Mouse (Mus musculus) midbrain, embryonic 10.5 days (tissue): ENCODE data around the gene Plin1. TPM values are rescaled to one million over a fixed set of nuclear protein-coding genes. Genes with fewer than 3 reads are reported as not detected.
A peak's percentile ranks its signal among the peaks of the same experiment; 100 is the strongest.

Experiments used
- DNase-seq: peaks from one replicate; pipeline ENCODE4 v3.0.0-alpha.2; 2017; ENCODE audit warnings: low spot score
- H3K27ac ChIP-seq: fragments of 300-500 bp; sonication (generic); replicated peaks from 2 replicates; pipeline ENCODE4 v1.5.1; 2016; ENCODE audit warnings: mild to moderate bottlenecking
- H3K27me3 ChIP-seq: fragments of 300-500 bp; sonication (generic); 2 replicates; pipeline ENCODE4 v1.6.1; 2016; ENCODE audit warnings: low read depth, mild to moderate bottlenecking; ENCODE audit not compliant: poor library complexity, severe bottlenecking
- H3K36me3 ChIP-seq: fragments of 300-500 bp; sonication (generic); 2 replicates; pipeline ENCODE4 v1.6.1; 2016; ENCODE audit warnings: mild to moderate bottlenecking, moderate library complexity
- H3K4me1 ChIP-seq: fragments of 300-500 bp; sonication (generic); 2 replicates; pipeline ENCODE4 v1.6.1; 2016
- H3K4me3 ChIP-seq: fragments of 300-500 bp; sonication (generic); 2 replicates; pipeline ENCODE4 v1.5.1; 2016; ENCODE audit warnings: mild to moderate bottlenecking, moderate library complexity
- H3K9me3 ChIP-seq: fragments of 300-500 bp; sonication (generic); replicated peaks from 2 replicates; pipeline ENCODE4 v1.6.1; 2016; ENCODE audit warnings: mild to moderate bottlenecking
- WGBS: fragments of 180-500 bp; shearing (Covaris S2); methylation state at CpG from one replicate; pipeline ENCODE4 v1.1.7; 2016; 5-methylcytosine and 5-hydroxymethylcytosine counted together
- polyA plus RNA-seq: library from polyadenylated mRNA; unstranded; fragments of >200 nt; fragmentation: Nextera tagmentation; extraction: Ambion mirVana; gene quantifications from 2 replicates; pipeline ENCODE4 v1.2.1, GENCODE M21; 2016

The Plin1 gene
- polyA plus RNA-seq, 1 experiment from 2014 or later, result 0.04 TPM

GRCm38 (mm10) chr7:79729169-79729568 is 3.5 kb downstream of the Plin1 start:
- 0 out of 2 replicates have a peak, but pooled peaks cover 2% of the 10 kb centered on the region for H3K4me1 ChIP-seq
- 6% methylated on average over 8 of the region's 8 CpGs for WGBS
- H3K27me3 ChIP-seq, result peaks cover 37% of the 10 kb centered on the region

GRCm38 (mm10) chr7:79728219-79728618 is 4.5 kb downstream of the Plin1 start:
- WGBS, result 24% methylated on average over 6 of the region's 6 CpGs
- no peak overlapping the region for H3K4me3 ChIP-seq
- no peaks in the 10 kb centered on the region for H3K9me3 ChIP-seq
- no peak overlapping the region for H3K27ac ChIP-seq
- peak; percentile 75 for DNase-seq
- no peaks in the 10 kb centered on the region for H3K36me3 ChIP-seq
- peaks cover 44% of the 10 kb centered on the region for H3K27me3 ChIP-seq
- 0 out of 2 replicates have a peak, but pooled peaks cover 2% of the 10 kb centered on the region for H3K4me1 ChIP-seq

More at GRCm38 (mm10) chr7:79729169-79729568, 3.5 kb downstream of the Plin1 start:
- Histone ChIP-seq H3K4me3 (no peak overlapping the region), H3K27ac (no peak overlapping the region), H3K36me3 (no peaks in the 10 kb centered on the region), H3K9me3 (no peaks in the 10 kb centered on the region)
- peak; percentile 80 for DNase-seq

- H3K27me3 ChIP-seq, result peaks cover 56% of the 10 kb centered on the region
- H3K9me3 ChIP-seq, result no peaks in the 10 kb centered on the region
- no peak overlapping the region for H3K4me3 ChIP-seq
- peak; percentile 57 for DNase-seq
- peaks cover 4% of the 10 kb centered on the region for H3K4me1 ChIP-seq
- 42% methylated on average over 2 of the region's 2 CpGs for WGBS
- no peaks in the 10 kb centered on the region for H3K36me3 ChIP-seq
- no peak overlapping the region for H3K27ac ChIP-seq
Observed at GRCm38 (mm10) chr7:79727091-79727490, 5.6 kb downstream of the Plin1 start.

GRCm38 (mm10) chr7:79721386-79721977 is 11.2 kb downstream of the Plin1 start:
- no peaks in the 10 kb centered on the region for H3K9me3 ChIP-seq
- peak overlapping the region; percentile 72 for H3K4me3 ChIP-seq
- under 1% methylated on average over 48 of the region's 48 CpGs for WGBS
- DNase-seq, result peak; percentile 69
- H3K36me3 ChIP-seq, result no peaks in the 10 kb centered on the region
- peaks cover 85% of the 10 kb centered on the region for H3K27me3 ChIP-seq
- H3K4me1 ChIP-seq, result peaks cover 20% of the 10 kb centered on the region
- peak overlapping the region; percentile 83 for H3K27ac ChIP-seq

- Histone ChIP-seq H3K4me1 (peaks cover 42% of the 10 kb centered on the region), H3K4me3 (peak within 1 kb of the TSS; percentile 78), H3K9me3 (no peaks in the 10 kb centered on the region), H3K27me3 (peaks cover 70% of the 10 kb centered on the region), H3K36me3 (peaks cover 4% of the 10 kb centered on the region; the same call in 1 of the 2 replicates), H3K27ac (peak within 1 kb of the TSS; percentile 86)
- WGBS, result under 1% methylated on average over 49 of the region's 55 CpGs
- DNase-seq, result peak; percentile 90
Observed at GRCm38 (mm10) chr7:79715187-79715981, 17.3 kb downstream of the Plin1 start, which contains the start of gene Kif7. Gene Kif7 (minus strand): TSS chr7:79715720.

- H3K36me3 ChIP-seq, result peaks cover 38% of the 10 kb centered on the region
- peak overlapping the region; percentile 59 for H3K4me3 ChIP-seq
- whole genome bisulfite sequencing, result 19% methylated on average over 17 of the region's 17 CpGs
- H3K4me1 ChIP-seq, result peaks cover 39% of the 10 kb centered on the region
- 0 out of 2 replicates have a peak overlapping the region, but pooled peaks have one; percentile 67 for H3K27ac ChIP-seq
- H3K9me3 ChIP-seq, result no peaks in the 10 kb centered on the region
- DNase-seq, result no peak
- peaks cover 48% of the 10 kb centered on the region for H3K27me3 ChIP-seq
Observed at GRCm38 (mm10) chr7:79710831-79711230, 21.9 kb downstream of the Plin1 start.

- peaks cover 33% of the 10 kb centered on the region for H3K4me1 ChIP-seq
- H3K4me3 ChIP-seq, result peak overlapping the region; percentile 59
- peaks cover 44% of the 10 kb centered on the region for H3K36me3 ChIP-seq
- peaks cover 48% of the 10 kb centered on the region for H3K27me3 ChIP-seq
- under 1% methylated on average over 55 of the region's 55 CpGs for WGBS
- H3K27ac ChIP-seq, result peak overlapping the region; percentile 67
- DNase-seq, result peak; percentile 77
- no peaks in the 10 kb centered on the region for H3K9me3 ChIP-seq
Observed at GRCm38 (mm10) chr7:79710130-79710607, 22.5 kb downstream of the Plin1 start.

- Histone ChIP-seq H3K4me3 (no peak overlapping the region), H3K9me3 (no peaks in the 10 kb centered on the region), H3K27me3 (peaks cover 15% of the 10 kb centered on the region), H3K36me3 (peaks cover 89% of the 10 kb centered on the region), H3K4me1 (peaks cover 7% of the 10 kb centered on the region), H3K27ac (no peak overlapping the region)
- WGBS, result 92% methylated on average over 5 of the region's 5 CpGs
- no peak for DNase-seq
Observed at GRCm38 (mm10) chr7:79705210-79705609, 27.5 kb downstream of the Plin1 start.

GRCm38 (mm10) chr7:79702755-79703154 is 29.9 kb downstream of the Plin1 start:
- no peaks in the 10 kb centered on the region for H3K4me1 ChIP-seq
- DNase-seq, result no peak
- peaks cover 99% of the 10 kb centered on the region for H3K36me3 ChIP-seq
- H3K9me3 ChIP-seq, result no peaks in the 10 kb centered on the region
- no peak overlapping the region for H3K4me3 ChIP-seq
- no peaks in the 10 kb centered on the region for H3K27me3 ChIP-seq
- no peak overlapping the region for H3K27ac ChIP-seq
- WGBS, result 80% methylated on average over 16 of the region's 16 CpGs

- peaks cover 100% of the 10 kb centered on the region for H3K36me3 ChIP-seq
- 88% methylated on average over 8 of the region's 8 CpGs for WGBS
Observed at GRCm38 (mm10) chr7:79696495-79696894, 36.2 kb downstream of the Plin1 start.

GRCm38 (mm10) chr7:79680231-79680630 is 52.5 kb downstream of the Plin1 start:
- no peaks in the 10 kb centered on the region for H3K9me3 ChIP-seq
- no peak overlapping the region for H3K4me3 ChIP-seq
- no peak overlapping the region for H3K27ac ChIP-seq
- H3K36me3 ChIP-seq, result peaks cover 99% of the 10 kb centered on the region
- H3K27me3 ChIP-seq, result no peaks in the 10 kb centered on the region
- 95% methylated on average over 2 of the region's 2 CpGs for WGBS
- no peaks in the 10 kb centered on the region for H3K4me1 ChIP-seq
- no peak for DNase-seq

More at GRCm38 (mm10) chr7:79696495-79696894, 36.2 kb downstream of the Plin1 start:
- no peaks in the 10 kb centered on the region for H3K9me3 ChIP-seq
- no peaks in the 10 kb centered on the region for H3K27me3 ChIP-seq
- H3K4me3 ChIP-seq, result no peak overlapping the region
- DNase-seq, result no peak
- no peaks in the 10 kb centered on the region for H3K4me1 ChIP-seq
- H3K27ac ChIP-seq, result no peak overlapping the region

GRCm38 (mm10) chr7:79679186-79679585 is 53.5 kb downstream of the Plin1 start:
- Histone ChIP-seq H3K27me3 (no peaks in the 10 kb centered on the region), H3K4me1 (no peaks in the 10 kb centered on the region), H3K36me3 (peaks cover 99% of the 10 kb centered on the region), H3K4me3 (no peak overlapping the region), H3K9me3 (no peaks in the 10 kb centered on the region), H3K27ac (no peak overlapping the region)
- no peak for DNase-seq
